Mouse (Mus musculus) thymus, adult 2 months (tissue): ENCODE results near the gene Ryr1. TPM values are rescaled to one million over a fixed set of nuclear protein-coding genes. Genes with fewer than 3 reads are reported as not detected.

Experiments
- DNase-seq: peaks from one replicate; pipeline ENCODE4 v3.0.0; 2021
- H3K27ac ChIP-seq: fragments of 200-500 bp; 2 replicates; pipeline ENCODE4 v1.5.1; 2012; ENCODE audit warnings: low read length, control low read depth; ENCODE audit not compliant: control insufficient read depth, insufficient read depth
- H3K27me3 ChIP-seq: fragments of 200-500 bp; 2 replicates; pipeline ENCODE4 v1.6.1; 2012; ENCODE audit warnings: mild to moderate bottlenecking, low read length, moderate library complexity, mixed read lengths; ENCODE audit not compliant: control insufficient read depth, insufficient read depth
- H3K36me3 ChIP-seq: fragments of 200-500 bp; 2 replicates; pipeline ENCODE4 v1.6.1; 2012; ENCODE audit warnings: mild to moderate bottlenecking, low read length, moderate library complexity; ENCODE audit not compliant: control insufficient read depth, insufficient read depth
- H3K4me1 ChIP-seq: fragments of 200-500 bp; replicated peaks from 2 replicates; pipeline ENCODE4 v1.6.1; 2012; ENCODE audit warnings: low read length; ENCODE audit not compliant: control insufficient read depth, insufficient read depth
- H3K4me3 ChIP-seq: fragments of 200-500 bp; 2 replicates; pipeline ENCODE4 v1.5.1; 2012; ENCODE audit warnings: mild to moderate bottlenecking, low read length, control low read depth, moderate library complexity; ENCODE audit not compliant: control insufficient read depth, insufficient read depth
- CTCF ChIP-seq: fragments of 200-500 bp; IDR thresholded peaks from 2 replicates; pipeline ENCODE4 v1.5.1; 2012; ENCODE audit warnings: mild to moderate bottlenecking, control low read depth, low read length, moderate library complexity, borderline replicate concordance; ENCODE audit not compliant: control insufficient read depth, poor library complexity, insufficient read depth; ENCODE audit errors: extremely low read depth
- POLR2A ChIP-seq: fragments of 200-500 bp; IDR thresholded peaks from 2 replicates; pipeline ENCODE4 v1.6.1; 2012; ENCODE audit warnings: mild to moderate bottlenecking, low read length, control low read depth, moderate library complexity; ENCODE audit not compliant: control insufficient read depth, poor library complexity, insufficient read depth; ENCODE audit errors: extremely low read depth
- WGBS: fragments of 180-500 bp; shearing (Covaris S2); methylation state at CpG from one replicate; pipeline ENCODE4 v1.1.7; 2018; 5-methylcytosine and 5-hydroxymethylcytosine counted together
- polyA plus RNA-seq: library from polyadenylated mRNA; depleted of rRNA; stranded (reverse); fragments of >200 nt; gene quantifications from 2 replicates; pipeline ENCODE4 v1.2.3, GENCODE M21; 2012

The Ryr1 gene
- polyA plus RNA-seq, 1 experiment = 0.19 TPM

DNA sequence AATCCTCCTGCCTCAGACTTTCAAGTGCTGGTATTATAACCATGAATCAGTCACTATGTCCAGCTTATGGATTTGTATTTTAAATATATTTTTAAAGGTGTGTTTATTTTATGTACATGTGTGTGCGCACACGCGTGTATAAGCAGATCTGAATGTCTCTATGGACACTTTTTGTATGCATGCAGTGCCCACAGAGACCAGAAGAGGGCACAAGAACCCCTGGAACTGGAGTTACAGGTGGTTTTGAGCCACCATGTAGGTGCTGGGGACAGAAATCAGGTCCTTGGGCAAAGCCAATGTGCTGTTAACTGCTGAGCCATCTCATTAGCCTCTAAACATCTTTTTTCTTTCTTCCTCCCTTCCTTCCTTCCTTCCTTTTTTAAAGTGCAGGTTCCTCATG lies 76.9 kb downstream of the Ryr1 start:
- H3K36me3 ChIP-seq = no peaks in the 10 kb centered on the region
- H3K27ac ChIP-seq = no peak overlapping the region
- 94% methylated on average over 3 of the region's 3 CpGs for WGBS
- no peak for DNase-seq
- H3K4me3 ChIP-seq = no peak overlapping the region
- H3K27me3 ChIP-seq = no peaks in the 10 kb centered on the region; the same call in 1 of the 2 replicates
- TF ChIP-seq POLR2A = no peak
- TF ChIP-seq CTCF = no peak
- peaks cover 7% of the 10 kb centered on the region; the same call in 1 of the 2 replicates for H3K4me1 ChIP-seq

DNA sequence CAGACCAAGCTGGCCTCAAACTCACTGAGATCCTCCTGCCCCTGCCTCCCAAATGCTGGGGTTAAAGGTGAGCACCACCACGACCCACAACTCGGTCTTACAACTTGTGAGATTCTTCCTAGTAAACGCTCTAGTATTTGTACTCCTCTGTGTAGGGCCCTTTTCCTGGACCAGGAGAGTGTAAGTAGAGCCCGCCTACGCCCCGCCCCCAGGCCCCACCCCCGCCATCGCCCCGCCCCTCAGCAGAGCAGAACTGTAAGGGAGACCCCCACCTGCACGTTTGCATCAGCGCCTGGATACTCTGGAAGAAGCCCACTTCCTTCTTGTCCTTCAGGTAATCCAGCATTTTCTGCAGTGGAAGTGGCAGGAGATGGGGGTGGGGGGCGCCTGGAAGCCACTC lies 78.4 kb downstream of the Ryr1 start:
- Histone ChIP-seq H3K36me3 (no peaks in the 10 kb centered on the region), H3K27ac (no peak overlapping the region), H3K4me3 (no peak overlapping the region), H3K4me1 (peaks cover 7% of the 10 kb centered on the region; the same call in 1 of the 2 replicates), H3K27me3 (no peaks in the 10 kb centered on the region)
- DNase-seq = no peak
- WGBS = 49% methylated on average over 12 of the region's 12 CpGs
- TF ChIP-seq CTCF = no peak
- TF ChIP-seq POLR2A = no peak

- no peak for DNase-seq
- no peak overlapping the region for H3K4me3 ChIP-seq
- WGBS = 93% methylated on average over 9 of the region's 9 CpGs
- TF ChIP-seq POLR2A (no peak), CTCF (no peak)
- no peaks in the 10 kb centered on the region for H3K36me3 ChIP-seq
- peaks cover 17% of the 10 kb centered on the region for H3K4me1 ChIP-seq
- no peak overlapping the region for H3K27ac ChIP-seq
- no peaks in the 10 kb centered on the region for H3K27me3 ChIP-seq
These were observed 80.7 kb downstream of the Ryr1 start for GRCm38 (mm10) chr7:29044302-29044701.

- peaks cover 15% of the 10 kb centered on the region for H3K4me1 ChIP-seq
- WGBS = 68% methylated on average over 11 of the region's 11 CpGs
- DNase-seq = no peak
- no peak overlapping the region for H3K4me3 ChIP-seq
- TF ChIP-seq CTCF (no peak), POLR2A (no peak)
- H3K27me3 ChIP-seq = no peaks in the 10 kb centered on the region
- H3K36me3 ChIP-seq = no peaks in the 10 kb centered on the region
- no peak overlapping the region for H3K27ac ChIP-seq
These were observed 81.3 kb downstream of the Ryr1 start for GRCm38 (mm10) chr7:29043674-29044057.

DNA sequence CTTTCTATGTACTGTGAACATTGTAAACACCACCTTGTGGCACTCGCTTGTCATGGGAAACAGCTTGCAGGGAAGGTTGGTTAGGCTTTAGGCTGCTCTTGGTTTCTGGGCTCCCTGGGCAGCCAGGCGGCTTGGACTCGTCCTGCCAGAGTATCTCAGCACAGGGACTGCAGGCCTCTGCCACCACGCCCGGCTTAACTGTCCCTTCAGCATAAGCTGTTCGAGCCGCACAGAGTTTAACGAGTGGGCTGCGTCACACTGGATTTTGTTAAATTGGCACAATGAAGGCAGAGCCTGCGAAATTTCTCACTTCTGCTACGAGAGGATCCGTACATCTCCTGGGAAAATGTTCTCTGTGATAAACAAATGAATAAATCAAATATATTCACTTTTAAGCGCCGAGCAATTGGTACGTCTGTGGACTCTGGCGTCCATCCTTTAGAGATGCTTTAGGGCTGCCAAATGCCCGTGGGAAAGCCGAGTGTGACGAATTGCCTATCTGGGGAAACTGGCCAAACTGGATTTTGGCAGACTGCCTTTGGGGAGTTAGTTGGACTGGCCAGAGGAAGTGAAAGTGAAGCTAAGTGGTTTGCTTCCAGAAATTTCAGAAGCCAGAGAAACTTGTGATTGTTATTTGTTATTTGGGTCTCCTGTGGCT lies 81.8 kb downstream of the Ryr1 start:
- H3K4me1 ChIP-seq = peaks cover 12% of the 10 kb centered on the region
- no peaks in the 10 kb centered on the region for H3K27me3 ChIP-seq
- TF ChIP-seq CTCF = no peak
- TF ChIP-seq POLR2A = no peak
- no peak overlapping the region for H3K27ac ChIP-seq
- 77% methylated on average over 19 of the region's 19 CpGs for WGBS
- H3K4me3 ChIP-seq = no peak overlapping the region
- DNase-seq = no peak
- H3K36me3 ChIP-seq = no peaks in the 10 kb centered on the region

GRCm38 (mm10) chr7:29041194-29041593 lies 83.8 kb downstream of the Ryr1 start:
- WGBS = 91% methylated on average over 5 of the region's 5 CpGs
- Histone ChIP-seq H3K4me1 (peaks cover 12% of the 10 kb centered on the region), H3K4me3 (no peak overlapping the region), H3K27ac (no peak overlapping the region), H3K27me3 (no peaks in the 10 kb centered on the region), H3K36me3 (no peaks in the 10 kb centered on the region)
- TF ChIP-seq POLR2A (no peak), CTCF (no peak)
- no peak for DNase-seq
